Mouse (Mus musculus) midbrain, embryonic 10.5 days (tissue): Measurements from ENCODE around the gene Sept4. TPM values are rescaled to one million over a fixed set of nuclear protein-coding genes. Genes with fewer than 3 reads are reported as not detected.

Source experiments
- DNase-seq: peaks from one replicate; pipeline ENCODE4 v3.0.0-alpha.2; 2017; ENCODE audit warnings: low spot score
- H3K27ac ChIP-seq: fragments of 300-500 bp; sonication (generic); replicated peaks from 2 replicates; pipeline ENCODE4 v1.5.1; 2016; ENCODE audit warnings: mild to moderate bottlenecking
- H3K27me3 ChIP-seq: fragments of 300-500 bp; sonication (generic); 2 replicates; pipeline ENCODE4 v1.6.1; 2016; ENCODE audit warnings: low read depth, mild to moderate bottlenecking; ENCODE audit not compliant: poor library complexity, severe bottlenecking
- H3K36me3 ChIP-seq: fragments of 300-500 bp; sonication (generic); 2 replicates; pipeline ENCODE4 v1.6.1; 2016; ENCODE audit warnings: mild to moderate bottlenecking, moderate library complexity
- H3K4me1 ChIP-seq: fragments of 300-500 bp; sonication (generic); 2 replicates; pipeline ENCODE4 v1.6.1; 2016
- H3K4me3 ChIP-seq: fragments of 300-500 bp; sonication (generic); 2 replicates; pipeline ENCODE4 v1.5.1; 2016; ENCODE audit warnings: mild to moderate bottlenecking, moderate library complexity
- H3K9me3 ChIP-seq: fragments of 300-500 bp; sonication (generic); replicated peaks from 2 replicates; pipeline ENCODE4 v1.6.1; 2016; ENCODE audit warnings: mild to moderate bottlenecking
- WGBS: fragments of 180-500 bp; shearing (Covaris S2); methylation state at CpG from one replicate; pipeline ENCODE4 v1.1.7; 2016; 5-methylcytosine and 5-hydroxymethylcytosine counted together
- polyA plus RNA-seq: library from polyadenylated mRNA; unstranded; fragments of >200 nt; fragmentation: Nextera tagmentation; extraction: Ambion mirVana; gene quantifications from 2 replicates; pipeline ENCODE4 v1.2.1, GENCODE M21; 2016

Gene Sept4
- polyA plus RNA-seq: 10.7 and 11.3 TPM in 2 replicates

GRCm38 (mm10) chr11:87568255-87568953 lies at the start of gene Sept4:
Gene Sept4 (plus strand): TSS chr11:87568903.
- 82% methylated on average over 7 of the region's 7 CpGs for WGBS
- no peak for DNase-seq
- no peak within 1 kb of the TSS for H3K27ac ChIP-seq
- H3K4me1 ChIP-seq: peaks cover 16% of the 10 kb centered on the region; the same call in 1 of the 2 replicates
- no peaks in the 10 kb centered on the region for H3K36me3 ChIP-seq
- H3K4me3 ChIP-seq: no peak within 1 kb of the TSS
- H3K27me3 ChIP-seq: no peaks in the 10 kb centered on the region
- no peaks in the 10 kb centered on the region for H3K9me3 ChIP-seq

GRCm38 (mm10) chr11:87519260-87519659 lies 49.4 kb upstream of the Sept4 start:
- peaks cover 5% of the 10 kb centered on the region for H3K4me1 ChIP-seq
- no peaks in the 10 kb centered on the region for H3K27me3 ChIP-seq
- no peaks in the 10 kb centered on the region for H3K36me3 ChIP-seq
- no peak overlapping the region for H3K4me3 ChIP-seq
- WGBS: 11% methylated on average over 2 of the region's 2 CpGs
- DNase-seq: peak; percentile 18
- H3K27ac ChIP-seq: no peak overlapping the region
- H3K9me3 ChIP-seq: no peaks in the 10 kb centered on the region

- DNase-seq: no peak
- H3K4me3 ChIP-seq: no peak overlapping the region
- H3K27me3 ChIP-seq: no peaks in the 10 kb centered on the region
- no peaks in the 10 kb centered on the region for H3K9me3 ChIP-seq
- peaks cover 11% of the 10 kb centered on the region for H3K4me1 ChIP-seq
- WGBS: 68% methylated on average over 5 of the region's 5 CpGs
- no peak overlapping the region for H3K27ac ChIP-seq
- no peaks in the 10 kb centered on the region for H3K36me3 ChIP-seq
Measured at GRCm38 (mm10) chr11:87523466-87523865, 45.2 kb upstream of the Sept4 start.

GRCm38 (mm10) chr11:87523967-87524366 lies 44.7 kb upstream of the Sept4 start:
- H3K27me3 ChIP-seq: no peaks in the 10 kb centered on the region
- no peak for DNase-seq
- no peaks in the 10 kb centered on the region for H3K36me3 ChIP-seq
- H3K9me3 ChIP-seq: no peaks in the 10 kb centered on the region
- H3K4me1 ChIP-seq: peaks cover 11% of the 10 kb centered on the region
- no peak overlapping the region for H3K4me3 ChIP-seq
- H3K27ac ChIP-seq: no peak overlapping the region

- no peak for DNase-seq
- no peak overlapping the region for H3K4me3 ChIP-seq
- no peaks in the 10 kb centered on the region for H3K9me3 ChIP-seq
- H3K36me3 ChIP-seq: no peaks in the 10 kb centered on the region
- no peak overlapping the region for H3K27ac ChIP-seq
- H3K27me3 ChIP-seq: no peaks in the 10 kb centered on the region
- peaks cover 11% of the 10 kb centered on the region for H3K4me1 ChIP-seq
Measured at GRCm38 (mm10) chr11:87524780-87525179, 43.9 kb upstream of the Sept4 start.

GRCm38 (mm10) chr11:87527364-87527763 lies 41.3 kb upstream of the Sept4 start:
- Histone ChIP-seq H3K27me3 (no peaks in the 10 kb centered on the region), H3K4me3 (no peak overlapping the region), H3K36me3 (no peaks in the 10 kb centered on the region), H3K9me3 (no peaks in the 10 kb centered on the region), H3K4me1 (peaks cover 11% of the 10 kb centered on the region), H3K27ac (no peak overlapping the region)
- WGBS: 87% methylated on average over 3 of the region's 3 CpGs
- no peak for DNase-seq

GRCm38 (mm10) chr11:87527990-87528389 lies 40.7 kb upstream of the Sept4 start:
- Histone ChIP-seq H3K4me3 (no peak overlapping the region), H3K36me3 (no peaks in the 10 kb centered on the region), H3K9me3 (no peaks in the 10 kb centered on the region), H3K4me1 (peaks cover 11% of the 10 kb centered on the region), H3K27ac (no peak overlapping the region), H3K27me3 (no peaks in the 10 kb centered on the region)
- no peak for DNase-seq
- 64% methylated on average over 4 of the region's 4 CpGs for WGBS

- Histone ChIP-seq H3K27ac (no peak overlapping the region), H3K9me3 (no peaks in the 10 kb centered on the region), H3K36me3 (no peaks in the 10 kb centered on the region), H3K27me3 (no peaks in the 10 kb centered on the region), H3K4me3 (no peak overlapping the region), H3K4me1 (no peaks in the 10 kb centered on the region)
- 49% methylated on average over 6 of the region's 6 CpGs for WGBS
- no peak for DNase-seq
Measured at GRCm38 (mm10) chr11:87531695-87532094, 37.0 kb upstream of the Sept4 start.

GRCm38 (mm10) chr11:87542285-87542684 lies 26.4 kb upstream of the Sept4 start:
- DNase-seq: no peak
- H3K27me3 ChIP-seq: no peaks in the 10 kb centered on the region
- no peaks in the 10 kb centered on the region for H3K36me3 ChIP-seq
- WGBS: 43% methylated on average over 8 of the region's 8 CpGs
- no peaks in the 10 kb centered on the region for H3K4me1 ChIP-seq
- no peaks in the 10 kb centered on the region for H3K9me3 ChIP-seq
- no peak overlapping the region for H3K27ac ChIP-seq
- H3K4me3 ChIP-seq: no peak overlapping the region

- no peak overlapping the region for H3K27ac ChIP-seq
- no peaks in the 10 kb centered on the region for H3K27me3 ChIP-seq
- H3K9me3 ChIP-seq: no peaks in the 10 kb centered on the region
- WGBS: 74% methylated on average over 3 of the region's 3 CpGs
- H3K36me3 ChIP-seq: no peaks in the 10 kb centered on the region
- no peaks in the 10 kb centered on the region for H3K4me1 ChIP-seq
- no peak overlapping the region for H3K4me3 ChIP-seq
- no peak for DNase-seq
Measured at GRCm38 (mm10) chr11:87542906-87543305, 25.8 kb upstream of the Sept4 start.

GRCm38 (mm10) chr11:87553342-87553741 lies 15.4 kb upstream of the Sept4 start:
- 80% methylated on average over 4 of the region's 4 CpGs for WGBS
- Histone ChIP-seq H3K36me3 (no peaks in the 10 kb centered on the region), H3K27me3 (no peaks in the 10 kb centered on the region), H3K4me3 (no peak overlapping the region), H3K9me3 (no peaks in the 10 kb centered on the region), H3K4me1 (peaks cover 18% of the 10 kb centered on the region), H3K27ac (no peak overlapping the region)
- DNase-seq: no peak

- no peak for DNase-seq
- 71% methylated on average over 5 of the region's 5 CpGs for WGBS
- no peaks in the 10 kb centered on the region for H3K27me3 ChIP-seq
Measured at GRCm38 (mm10) chr11:87554386-87554785, 14.3 kb upstream of the Sept4 start.

GRCm38 (mm10) chr11:87555106-87555703 lies 13.5 kb upstream of the Sept4 start:
- no peak for DNase-seq
- Histone ChIP-seq H3K27ac (no peak overlapping the region), H3K4me1 (peaks cover 18% of the 10 kb centered on the region), H3K27me3 (no peaks in the 10 kb centered on the region), H3K9me3 (no peaks in the 10 kb centered on the region), H3K36me3 (no peaks in the 10 kb centered on the region), H3K4me3 (no peak overlapping the region)
- 52% methylated on average over 2 of the region's 2 CpGs for WGBS

More at GRCm38 (mm10) chr11:87554386-87554785, 14.3 kb upstream of the Sept4 start:
- H3K27ac ChIP-seq: no peak overlapping the region
- no peaks in the 10 kb centered on the region for H3K36me3 ChIP-seq
- no peaks in the 10 kb centered on the region for H3K9me3 ChIP-seq
- peaks cover 18% of the 10 kb centered on the region for H3K4me1 ChIP-seq
- no peak overlapping the region for H3K4me3 ChIP-seq
